In genomic region chr4:89164681-89165080, GRCm38 (mm10) we compare ENCODE assay signal across 17 mouse cellular contexts.
"Had no signal": no experiment of that assay in that cellular context is flagged by ENCODE, and none has a peak within 500 bp of the region (broad histone marks: within the 10 kb centered on the region; RNA-seq: fewer than 3 reads in every experiment).

No protein-coding gene starts in this region.

- DNase-seq: kidney, adult 2 months; kidney, postnatal 4 days; lung, adult 18-20 months; lung, postnatal 36 days; retina, postnatal 1 day; right cerebral cortex, postnatal 4 days; spleen, adult 18-20 months; thymus, adult 2 months; thymus, postnatal 36 days had no signal

- H3K4me1 ChIP-seq: limb, embryonic 13.5 days; midbrain, embryonic 12.5 days; neural tube, embryonic 13.5 days; stomach, embryonic 15.5 days had no signal

- H3K27ac ChIP-seq: kidney, postnatal 0 days; layer of hippocampus, adult 2 months; limb, embryonic 13.5 days; liver, embryonic 14.5 days; midbrain, embryonic 12.5 days; neural tube, embryonic 13.5 days; stomach, embryonic 15.5 days had no signal

- H3K4me2 ChIP-seq: limb, embryonic 13.5 days; midbrain, embryonic 12.5 days; neural tube, embryonic 13.5 days; stomach, embryonic 15.5 days had no signal

- H3K27me3 ChIP-seq: limb, embryonic 13.5 days; midbrain, embryonic 12.5 days; neural tube, embryonic 13.5 days; stomach, embryonic 15.5 days had no signal

- H3K9me3 ChIP-seq: limb, embryonic 13.5 days; midbrain, embryonic 12.5 days; neural tube, embryonic 13.5 days; stomach, embryonic 15.5 days had no signal

- H3K4me3 ChIP-seq: layer of hippocampus, adult 2 months; limb, embryonic 13.5 days; midbrain, embryonic 12.5 days; neural tube, embryonic 13.5 days; stomach, embryonic 15.5 days had no signal

- H3K9ac ChIP-seq: limb, embryonic 13.5 days; liver, embryonic 14.5 days; midbrain, embryonic 12.5 days; neural tube, embryonic 13.5 days; stomach, embryonic 15.5 days had no signal

- ATAC-seq: midbrain, embryonic 16.5 days had no signal
